Comparison of ENCODE assay signal across 8 mouse cellular contexts in genomic region chr7:31041023-31041407, GRCm38 (mm10). TPM values are rescaled to one million over a fixed set of nuclear protein-coding genes. Genes with fewer than 3 reads are reported as not detected.
DNase-seq lines count a peak whose midpoint lies in the region; ATAC-seq lines count a peak whose summit lies in the region.

No protein-coding gene starts in this region.

- peak overlapping the region; percentile 27 to 33; a peak in 3 of 4 replicates for H3K4me3 ChIP-seq in heart, embryonic 14.5 days (ENCODE audit: control insufficient read depth in 1 of 2, insufficient read depth in 1 of 2, low read depth in 1 of 2, low read length in 2 of 2)
- H3K4me3 ChIP-seq in limb, embryonic 15.5 days, result peak overlapping the region; percentile 29; the same call in 1 of the 2 replicates
- no peak overlapping the region for H3K4me3 ChIP-seq in forebrain, embryonic 16.5 days (replicated peaks; ENCODE audit: low read length)

- no peaks in the 10 kb centered on the region for H3K9me3 ChIP-seq in heart, embryonic 14.5 days (ENCODE audit: control insufficient read depth, low read length)
- H3K9me3 ChIP-seq in limb, embryonic 15.5 days, result no peaks in the 10 kb centered on the region
- no peaks in the 10 kb centered on the region for H3K9me3 ChIP-seq in forebrain, embryonic 16.5 days (ENCODE audit: control insufficient read depth, low read length)

- H3K4me2 ChIP-seq in heart, embryonic 14.5 days (ENCODE audit: low read length), result peak overlapping the region; percentile 63
- peak overlapping the region; percentile 53 for H3K4me2 ChIP-seq in limb, embryonic 15.5 days
- no peak overlapping the region for H3K4me2 ChIP-seq in forebrain, embryonic 16.5 days (ENCODE audit: low read length)

- no peak for DNase-seq in heart, adult 8-10 months (ENCODE audit: low spot score)
- DNase-seq in thymus, postnatal 25 days, result peak; percentile 53
- DNase-seq in thymus, adult 18-20 months, result no peak
- no peak for DNase-seq in layer of hippocampus, adult 11-12 months (ENCODE audit: low spot score)
- no peak for DNase-seq in cerebellum, adult 11 months

- 31% methylated on average over 8 of the region's 8 CpGs for WGBS in heart, embryonic 14.5 days
- 32% methylated on average over 8 of the region's 8 CpGs for WGBS in limb, embryonic 15.5 days
- WGBS in forebrain, embryonic 16.5 days, result 36% methylated on average over 8 of the region's 8 CpGs

- peak overlapping the region; percentile 59 for H3K9ac ChIP-seq in heart, embryonic 14.5 days (ENCODE audit: low read length)
- H3K9ac ChIP-seq in limb, embryonic 15.5 days, result no peak overlapping the region
- H3K9ac ChIP-seq in forebrain, embryonic 16.5 days (replicated peaks; ENCODE audit: low read depth, low read length), result no peak overlapping the region

- H3K27me3 ChIP-seq in heart, embryonic 14.5 days (ENCODE audit: control insufficient read depth, insufficient read depth, low read length), result peaks cover 46% of the 10 kb centered on the region
- peaks cover 51% of the 10 kb centered on the region for H3K27me3 ChIP-seq in limb, embryonic 15.5 days
- peaks cover 28% of the 10 kb centered on the region for H3K27me3 ChIP-seq in forebrain, embryonic 16.5 days (replicated peaks; ENCODE audit: control insufficient read depth, insufficient read depth, low read length)

- H3K36me3 ChIP-seq in heart, embryonic 14.5 days (ENCODE audit: control insufficient read depth, insufficient read depth, low read length), result no peaks in the 10 kb centered on the region
- H3K36me3 ChIP-seq in limb, embryonic 15.5 days, result no peaks in the 10 kb centered on the region
- H3K36me3 ChIP-seq in forebrain, embryonic 16.5 days (ENCODE audit: control insufficient read depth, insufficient read depth), result no peaks in the 10 kb centered on the region

- H3K27ac ChIP-seq in heart, embryonic 14.5 days (replicated peaks in 1 of 2; ENCODE audit: control insufficient read depth in 1 of 2, insufficient read depth in 1 of 2, low read depth in 2 of 2, low read length in 2 of 2), result no peak overlapping the region
- H3K27ac ChIP-seq in limb, embryonic 15.5 days, result no peak overlapping the region
- H3K27ac ChIP-seq in forebrain, embryonic 16.5 days (ENCODE audit: low read length), result no peak overlapping the region

- H3K4me1 ChIP-seq in heart, embryonic 14.5 days (ENCODE audit: control insufficient read depth in 2 of 2, insufficient read depth in 2 of 2, low read length in 2 of 2), result peaks cover 7 to 9% of the 10 kb centered on the region in 2 experiments; a peak in 3 of 4 replicates
- peaks cover 17% of the 10 kb centered on the region for H3K4me1 ChIP-seq in limb, embryonic 15.5 days
- peaks cover 3% of the 10 kb centered on the region; the same call in 1 of the 2 replicates for H3K4me1 ChIP-seq in forebrain, embryonic 16.5 days (replicated peaks; ENCODE audit: control insufficient read depth, insufficient read depth, low read length)

- ATAC-seq in heart, embryonic 14.5 days (ENCODE audit: insufficient number of reproducible peaks, insufficient read depth, low FRiP score, low read depth), result no peak
- ATAC-seq in limb, embryonic 15.5 days (ENCODE audit: insufficient number of reproducible peaks, low FRiP score, low TSS enrichment, low read depth), result no peak
- ATAC-seq in forebrain, embryonic 16.5 days, result no peak

RNA-seq across cellular contexts. Expression of gene Fxyd5, which starts 1.3 kb away (rescaled TPM):
- polyA plus RNA-seq in heart, embryonic 14.5 days (2014; fragmentation: Nextera tagmentation; extraction: Ambion mirVana), result 34.3 and 36.1 TPM in 2 replicates
- total RNA-seq in heart, adult 8-10 months (2022), result 10 to 100 TPM; 22.7 to 35.0 (median 28.4) TPM
- polyA plus RNA-seq in limb, embryonic 15.5 days (2015; fragmentation: Nextera tagmentation; extraction: Ambion mirVana), result 42.3 and 52.6 TPM in 2 replicates
- polyA plus RNA-seq in forebrain, embryonic 16.5 days (2015; fragmentation: Nextera tagmentation; extraction: Ambion mirVana), result 21.7 and 23.4 TPM in 2 replicates

RNA-seq across cellular contexts. Expression of gene Fxyd7, which starts 10.3 kb away (rescaled TPM):
- polyA plus RNA-seq in heart, embryonic 14.5 days (2014; fragmentation: Nextera tagmentation; extraction: Ambion mirVana), result 1.6 and 1.9 TPM in 2 replicates
- 1 to 10 TPM in 2 of 4 experiments, under 1 TPM in 2; 0.49 to 1.5 (median 1.1) TPM for total RNA-seq in heart, adult 8-10 months (2022)
- polyA plus RNA-seq in limb, embryonic 15.5 days (2015; fragmentation: Nextera tagmentation; extraction: Ambion mirVana), result 13.1 and 19.0 TPM in 2 replicates
- polyA plus RNA-seq in forebrain, embryonic 16.5 days (2015; fragmentation: Nextera tagmentation; extraction: Ambion mirVana), result 51.0 and 95.0 TPM in 2 replicates

RNA-seq across cellular contexts. Expression of gene Fxyd1, which starts 16.0 kb away (rescaled TPM):
- 1,215 and 1,293 TPM in 2 replicates for polyA plus RNA-seq in heart, embryonic 14.5 days (2014; fragmentation: Nextera tagmentation; extraction: Ambion mirVana)
- total RNA-seq in heart, adult 8-10 months (2022), result 1,000 to 10,000 TPM in 2 of 4 experiments, 100 to 1,000 TPM in 2; 843 to 1,156 (median 1,037) TPM
- polyA plus RNA-seq in limb, embryonic 15.5 days (2015; fragmentation: Nextera tagmentation; extraction: Ambion mirVana), result 107 and 155 TPM in 2 replicates
- polyA plus RNA-seq in forebrain, embryonic 16.5 days (2015; fragmentation: Nextera tagmentation; extraction: Ambion mirVana), result 10.7 and 14.5 TPM in 2 replicates

RNA-seq across cellular contexts. Expression of gene Lgi4, which starts 18.1 kb away (rescaled TPM):
- not detected in 2 replicates for polyA plus RNA-seq in heart, embryonic 14.5 days (2014; fragmentation: Nextera tagmentation; extraction: Ambion mirVana)
- total RNA-seq in heart, adult 8-10 months (2022), result 1 to 10 TPM; 2.6 to 3.8 (median 3.4) TPM
- polyA plus RNA-seq in limb, embryonic 15.5 days (2015; fragmentation: Nextera tagmentation; extraction: Ambion mirVana), result 0.58 and 0.88 TPM in 2 replicates
- 0.20 and 0.24 TPM in 2 replicates for polyA plus RNA-seq in forebrain, embryonic 16.5 days (2015; fragmentation: Nextera tagmentation; extraction: Ambion mirVana)

RNA-seq across cellular contexts. Expression of gene Fxyd3, which starts 35.5 kb away (rescaled TPM):
- 0.58 and 0.82 TPM in 2 replicates for polyA plus RNA-seq in heart, embryonic 14.5 days (2014; fragmentation: Nextera tagmentation; extraction: Ambion mirVana)
- 1 to 10 TPM in 2 of 4 experiments, under 1 TPM in 2; 0.71 to 4.8 (median 1.6) TPM for total RNA-seq in heart, adult 8-10 months (2022)
- 76.1 and 91.8 TPM in 2 replicates for polyA plus RNA-seq in limb, embryonic 15.5 days (2015; fragmentation: Nextera tagmentation; extraction: Ambion mirVana)
- 0.15 and 0.66 TPM in 2 replicates for polyA plus RNA-seq in forebrain, embryonic 16.5 days (2015; fragmentation: Nextera tagmentation; extraction: Ambion mirVana)
